Mouse (Mus musculus) limb, embryonic 10.5 days (tissue): ENCODE measurements around the gene Cse1l. TPM values are rescaled to one million over a fixed set of nuclear protein-coding genes. Genes with fewer than 3 reads are reported as not detected.
A peak's percentile ranks its signal among the peaks of the same experiment; 100 is the strongest.

Source experiments
- DNase-seq: peaks from one replicate; pipeline ENCODE4 v3.0.0-alpha.2; 2017; ENCODE audit warnings: low spot score
- H3K27ac ChIP-seq: fragments of 300-500 bp; sonication (generic); 2 replicates; pipeline ENCODE4 v1.5.1; 2016; ENCODE audit warnings: mild to moderate bottlenecking
- H3K27me3 ChIP-seq: fragments of 300-500 bp; sonication (generic); 2 replicates; pipeline ENCODE4 v1.6.1; 2016; ENCODE audit warnings: low read depth, mild to moderate bottlenecking; ENCODE audit not compliant: poor library complexity, severe bottlenecking
- H3K36me3 ChIP-seq: fragments of 300-500 bp; sonication (generic); 2 replicates; pipeline ENCODE4 v1.6.1; 2016; ENCODE audit warnings: mild to moderate bottlenecking, moderate library complexity
- H3K4me1 ChIP-seq: fragments of 300-500 bp; sonication (generic); 2 replicates; pipeline ENCODE4 v1.6.1; 2016
- H3K4me3 ChIP-seq: fragments of 300-500 bp; sonication (generic); 2 replicates; pipeline ENCODE4 v1.5.1; 2016; ENCODE audit warnings: mild to moderate bottlenecking, moderate library complexity
- H3K9me3 ChIP-seq: fragments of 300-500 bp; sonication (generic); replicated peaks from 2 replicates; pipeline ENCODE4 v1.6.1; 2016; ENCODE audit warnings: mild to moderate bottlenecking
- WGBS: fragments of 180-500 bp; shearing (Covaris S2); methylation state at CpG from one replicate; pipeline ENCODE4 v1.1.7; 2016; 5-methylcytosine and 5-hydroxymethylcytosine counted together
- polyA plus RNA-seq: library from polyadenylated mRNA; unstranded; fragments of >200 nt; fragmentation: Nextera tagmentation; extraction: Ambion mirVana; gene quantifications from 2 replicates; pipeline ENCODE4 v1.2.1, GENCODE M21; 2016

Gene Cse1l
- polyA plus RNA-seq, 1 experiment from 2014 or later, result 211 TPM

DNA sequence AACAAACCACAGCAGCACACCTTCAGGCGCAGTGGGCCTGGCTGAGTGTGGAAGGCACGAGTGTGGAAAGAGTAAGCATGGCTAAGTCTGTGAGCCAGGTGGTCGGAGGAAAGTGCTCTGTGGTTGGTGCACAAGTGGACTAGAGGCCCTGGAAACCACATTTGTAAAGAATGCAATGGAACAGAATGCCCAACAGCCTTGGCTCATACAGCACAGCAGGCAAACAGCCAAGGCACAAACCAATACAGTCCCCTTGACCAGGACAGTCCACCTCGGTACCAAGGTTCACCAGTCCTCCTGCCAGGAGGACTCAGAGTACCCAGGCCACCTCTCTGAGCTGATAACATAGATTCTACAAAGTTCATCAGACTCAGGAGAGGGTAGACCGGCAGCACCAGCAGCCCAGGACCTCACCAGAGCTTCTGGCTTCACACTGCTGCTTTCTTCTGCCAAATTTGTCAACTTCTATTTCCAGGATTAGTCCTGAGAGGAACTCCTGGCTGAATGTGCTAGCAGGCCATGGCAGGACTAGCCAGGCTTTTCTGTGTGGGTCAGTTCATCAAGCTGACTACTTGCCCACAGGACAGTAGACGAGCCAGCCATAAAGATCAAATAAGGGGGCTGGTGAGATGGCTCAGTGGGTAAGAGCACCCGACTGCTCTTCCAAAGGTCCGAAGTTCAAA lies 54.9 kb downstream of the Cse1l start:
- no peak overlapping the region for H3K27ac ChIP-seq
- no peaks in the 10 kb centered on the region; the same call in 1 of the 2 replicates for H3K4me1 ChIP-seq
- H3K36me3 ChIP-seq, result peaks cover 80% of the 10 kb centered on the region
- no peak overlapping the region for H3K4me3 ChIP-seq
- no peak for DNase-seq
- 90% methylated on average over 8 of the region's 8 CpGs for WGBS
- H3K9me3 ChIP-seq, result no peaks in the 10 kb centered on the region
- H3K27me3 ChIP-seq, result no peaks in the 10 kb centered on the region

- peaks cover 55% of the 10 kb centered on the region for H3K36me3 ChIP-seq
These were observed 57.4 kb downstream of the Cse1l start for GRCm38 (mm10) chr2:166963257-166963656.

GRCm38 (mm10) chr2:166964773-166965172 lies 58.9 kb downstream of the Cse1l start:
- H3K27me3 ChIP-seq, result no peaks in the 10 kb centered on the region
- 93% methylated on average over 2 of the region's 2 CpGs for WGBS
- no peak for DNase-seq
- H3K4me1 ChIP-seq, result no peaks in the 10 kb centered on the region; the same call in 1 of the 2 replicates
- H3K4me3 ChIP-seq, result no peak overlapping the region
- H3K27ac ChIP-seq, result no peak overlapping the region
- no peaks in the 10 kb centered on the region for H3K9me3 ChIP-seq
- peaks cover 40% of the 10 kb centered on the region for H3K36me3 ChIP-seq

More at GRCm38 (mm10) chr2:166963257-166963656, 57.4 kb downstream of the Cse1l start:
- no peaks in the 10 kb centered on the region for H3K9me3 ChIP-seq
- H3K4me1 ChIP-seq, result no peaks in the 10 kb centered on the region; the same call in 1 of the 2 replicates
- no peak overlapping the region for H3K4me3 ChIP-seq
- no peak for DNase-seq
- WGBS, result 71% methylated on average over 8 of the region's 8 CpGs
- no peak overlapping the region for H3K27ac ChIP-seq
- no peaks in the 10 kb centered on the region for H3K27me3 ChIP-seq

- Histone ChIP-seq H3K27me3 (no peaks in the 10 kb centered on the region), H3K27ac (no peak overlapping the region), H3K9me3 (no peaks in the 10 kb centered on the region), H3K36me3 (peaks cover 5% of the 10 kb centered on the region; the same call in 1 of the 2 replicates), H3K4me1 (peaks cover 34% of the 10 kb centered on the region), H3K4me3 (no peak overlapping the region)
- no peak for DNase-seq
- WGBS, result 83% methylated on average over 1 of the region's 1 CpGs
These were observed 67.3 kb downstream of the Cse1l start for GRCm38 (mm10) chr2:166973153-166973552.

DNA sequence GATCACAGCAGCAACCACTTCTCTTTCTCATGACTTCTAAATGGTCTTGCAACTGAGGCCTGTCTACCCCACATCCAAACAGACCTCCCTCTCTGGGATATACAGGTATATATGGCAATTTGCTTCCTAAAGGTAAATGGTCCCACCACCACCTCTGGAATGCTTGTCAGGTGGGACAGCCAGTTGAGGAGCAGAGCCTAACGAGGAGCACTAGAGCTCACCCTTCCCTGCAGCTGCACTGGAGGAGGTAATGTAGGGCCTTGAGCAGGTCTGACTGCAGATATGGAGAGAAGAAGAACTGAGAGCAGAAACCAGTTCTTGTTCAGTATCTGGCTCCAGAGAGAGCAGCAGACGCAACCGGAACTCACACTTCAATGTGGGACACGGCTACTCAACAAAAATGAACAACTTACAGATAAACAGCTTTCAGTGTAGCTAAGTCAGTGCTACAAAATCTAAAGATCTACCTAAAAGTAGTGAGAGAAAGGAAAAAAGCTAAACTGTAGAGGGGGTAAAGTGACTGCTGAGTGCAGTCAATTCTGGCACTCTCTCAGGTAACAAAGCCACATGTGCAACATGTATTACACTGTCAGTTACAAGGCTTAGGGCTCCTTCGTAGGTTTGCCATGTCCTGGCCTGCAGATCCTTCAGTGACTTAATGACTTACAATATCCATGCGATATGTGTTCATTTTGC lies 68.5 kb downstream of the Cse1l start:
- Histone ChIP-seq H3K4me1 (peaks cover 34% of the 10 kb centered on the region), H3K36me3 (peaks cover 5% of the 10 kb centered on the region; the same call in 1 of the 2 replicates), H3K9me3 (no peaks in the 10 kb centered on the region), H3K4me3 (no peak overlapping the region), H3K27ac (no peak overlapping the region), H3K27me3 (no peaks in the 10 kb centered on the region)
- no peak for DNase-seq
- 88% methylated on average over 6 of the region's 6 CpGs for WGBS

DNA sequence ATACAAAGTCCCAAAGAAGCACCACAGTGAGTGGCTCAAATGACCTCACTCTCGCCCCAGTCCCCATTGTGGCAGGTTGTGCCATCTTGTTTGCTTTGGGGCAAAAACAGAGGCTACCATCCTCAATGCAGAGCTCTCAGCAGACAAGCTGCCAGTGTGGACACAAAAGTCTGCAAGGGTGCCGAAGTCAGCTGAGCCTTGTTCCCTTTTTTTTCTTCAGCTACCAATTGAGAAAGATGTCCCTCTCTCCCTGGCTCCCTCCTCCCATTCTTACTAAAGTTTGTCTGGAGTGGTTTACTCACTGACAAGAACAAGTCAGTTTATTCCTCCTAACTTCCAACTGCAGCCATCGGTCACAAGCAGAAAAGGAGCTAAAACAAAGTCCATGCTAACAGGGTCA lies 70.5 kb downstream of the Cse1l start:
- no peaks in the 10 kb centered on the region for H3K9me3 ChIP-seq

DNA sequence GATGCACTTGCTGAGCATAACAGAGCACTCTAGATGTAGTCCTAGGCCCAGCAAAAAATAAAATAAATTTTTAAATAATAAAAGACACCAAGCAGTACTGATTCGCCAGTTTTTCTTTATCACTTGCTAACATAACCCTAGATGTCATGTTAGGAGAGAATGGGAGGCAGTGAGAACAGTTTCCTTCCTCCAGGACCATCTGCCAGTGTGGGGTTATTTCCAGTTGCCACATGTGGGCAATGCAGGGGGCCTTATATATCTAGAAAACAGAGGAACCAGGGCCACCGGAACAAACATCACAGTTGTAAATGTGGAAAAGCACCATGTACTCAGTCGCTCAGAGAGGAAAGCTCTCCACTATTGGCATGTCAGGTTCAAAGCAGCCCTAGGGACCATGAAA lies 71.7 kb downstream of the Cse1l start:
- H3K9me3 ChIP-seq, result no peaks in the 10 kb centered on the region
- peaks cover 12% of the 10 kb centered on the region; the same call in 1 of the 2 replicates for H3K36me3 ChIP-seq
- no peak overlapping the region for H3K27ac ChIP-seq
- no peaks in the 10 kb centered on the region for H3K27me3 ChIP-seq
- DNase-seq, result no peak
- 81% methylated on average over 3 of the region's 3 CpGs for WGBS
- H3K4me1 ChIP-seq, result peaks cover 34% of the 10 kb centered on the region
- H3K4me3 ChIP-seq, result no peak overlapping the region

More for the DNA sequence above, 70.5 kb downstream of the Cse1l start:
- Histone ChIP-seq H3K4me1 (peaks cover 34% of the 10 kb centered on the region), H3K27ac (no peak overlapping the region), H3K36me3 (peaks cover 5% of the 10 kb centered on the region; the same call in 1 of the 2 replicates), H3K27me3 (no peaks in the 10 kb centered on the region), H3K4me3 (no peak overlapping the region)
- no peak for DNase-seq
- 88% methylated on average over 3 of the region's 3 CpGs for WGBS

DNA sequence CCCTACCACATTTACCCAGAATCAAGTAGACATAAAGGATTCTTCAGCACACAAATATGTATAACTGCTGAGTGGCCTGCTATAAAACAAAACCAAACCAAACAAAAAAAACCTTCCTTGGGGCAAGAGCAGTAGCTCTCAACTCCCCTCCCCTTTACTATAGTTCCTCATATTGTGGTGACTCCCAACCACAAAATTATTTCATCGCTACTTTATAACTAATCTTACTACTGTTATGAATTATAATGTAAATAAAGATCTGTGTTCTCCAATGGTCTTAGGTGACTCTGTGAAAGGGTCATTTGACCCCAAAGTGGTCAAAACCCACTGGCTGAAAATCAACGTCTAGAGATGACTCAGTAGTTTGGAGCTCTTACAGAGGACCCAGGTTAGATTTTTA lies 74.3 kb downstream of the Cse1l start:
- WGBS, result 90% methylated on average over 2 of the region's 2 CpGs
- DNase-seq, result no peak
- no peak overlapping the region for H3K27ac ChIP-seq
- H3K4me3 ChIP-seq, result no peak overlapping the region
- peaks cover 22% of the 10 kb centered on the region for H3K4me1 ChIP-seq
- H3K36me3 ChIP-seq, result peaks cover 22% of the 10 kb centered on the region
- no peaks in the 10 kb centered on the region for H3K9me3 ChIP-seq
- no peaks in the 10 kb centered on the region for H3K27me3 ChIP-seq

GRCm38 (mm10) chr2:166983351-166983894 lies 77.6 kb downstream of the Cse1l start:
- Histone ChIP-seq H3K27ac (no peak overlapping the region), H3K9me3 (no peaks in the 10 kb centered on the region), H3K4me3 (no peak overlapping the region), H3K27me3 (no peaks in the 10 kb centered on the region), H3K36me3 (peaks cover 24% of the 10 kb centered on the region; the same call in 1 of the 2 replicates), H3K4me1 (no peaks in the 10 kb centered on the region)
- DNase-seq, result no peak
- WGBS, result 82% methylated on average over 4 of the region's 4 CpGs

- 86% methylated on average over 7 of the region's 7 CpGs for WGBS
These were observed 85.0 kb downstream of the Cse1l start for GRCm38 (mm10) chr2:166990861-166991260.

GRCm38 (mm10) chr2:166991945-166992344 lies 86.1 kb downstream of the Cse1l start:
- DNase-seq, result no peak
- H3K4me3 ChIP-seq, result no peak overlapping the region
- no peak overlapping the region for H3K27ac ChIP-seq

More at GRCm38 (mm10) chr2:166990861-166991260, 85.0 kb downstream of the Cse1l start:
- peaks cover 13% of the 10 kb centered on the region; the same call in 1 of the 2 replicates for H3K36me3 ChIP-seq
- no peaks in the 10 kb centered on the region for H3K27me3 ChIP-seq
- H3K27ac ChIP-seq, result no peak overlapping the region
- no peaks in the 10 kb centered on the region for H3K9me3 ChIP-seq
- H3K4me1 ChIP-seq, result peaks cover 30% of the 10 kb centered on the region
- no peak for DNase-seq
- H3K4me3 ChIP-seq, result no peak overlapping the region

DNA sequence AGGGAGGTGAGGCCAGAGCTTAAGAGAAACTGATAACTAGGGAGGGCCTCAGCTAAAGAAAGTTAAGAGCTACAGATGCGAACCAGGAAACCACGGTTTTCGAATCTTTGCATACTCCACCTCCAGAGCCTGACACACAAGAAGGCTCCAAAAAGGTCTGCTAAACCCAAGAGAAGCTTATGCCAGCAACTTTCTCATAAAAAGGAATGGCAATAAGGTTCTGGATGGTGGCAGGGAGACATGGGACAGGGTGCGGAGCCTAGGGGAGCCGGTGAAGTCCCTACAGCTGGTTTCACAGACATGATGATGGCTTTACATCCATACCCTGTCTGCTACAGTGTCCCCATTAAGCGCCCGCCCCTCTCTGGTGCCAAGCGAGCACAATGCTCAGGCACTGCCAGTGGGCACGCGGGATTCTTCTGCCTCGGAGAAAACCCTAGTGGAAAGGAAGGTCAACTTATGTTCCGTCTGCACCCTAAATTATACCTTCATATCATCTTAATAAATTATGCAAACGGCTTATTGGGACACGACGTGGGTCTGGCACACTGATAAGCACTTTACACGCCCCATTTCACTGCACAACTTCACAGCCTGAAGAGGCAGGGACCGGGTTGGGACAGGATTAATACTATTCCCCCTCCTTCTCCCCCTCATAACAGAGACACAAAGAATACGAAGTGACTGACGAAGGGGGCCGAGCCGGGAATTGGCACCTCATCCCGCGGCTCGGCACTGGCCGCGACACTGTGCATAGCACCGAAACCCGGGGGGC lies 89.4 kb downstream of the Cse1l start:
- Histone ChIP-seq H3K4me1 (peaks cover 37% of the 10 kb centered on the region), H3K27me3 (no peaks in the 10 kb centered on the region), H3K9me3 (no peaks in the 10 kb centered on the region), H3K36me3 (0 out of 2 replicates have a peak, but pooled peaks cover 3% of the 10 kb centered on the region), H3K27ac (peak overlapping the region; percentile 97), H3K4me3 (peak overlapping the region; percentile 81)
- peak; percentile 40 for DNase-seq
- WGBS, result 7% methylated on average over 28 of the region's 28 CpGs

More at GRCm38 (mm10) chr2:166991945-166992344, 86.1 kb downstream of the Cse1l start:
- peaks cover 37% of the 10 kb centered on the region for H3K4me1 ChIP-seq
- no peaks in the 10 kb centered on the region for H3K9me3 ChIP-seq
- peaks cover 13% of the 10 kb centered on the region; the same call in 1 of the 2 replicates for H3K36me3 ChIP-seq
- H3K27me3 ChIP-seq, result no peaks in the 10 kb centered on the region
